Mouse (Mus musculus) intestine, embryonic 15.5 days (tissue): ENCODE data around the gene Mageb16. TPM values are rescaled to one million over a fixed set of nuclear protein-coding genes. Genes with fewer than 3 reads are reported as not detected.

Source experiments
- ATAC-seq: fragments of 200-750 bp; cut with Nextera tagmentation; 2 replicates; pipeline ENCODE4 v1.8.0; 2017; ENCODE audit warnings: moderate TSS enrichment, moderate library complexity
- H3K27ac ChIP-seq: fragments of 300-500 bp; sonication (generic); 2 replicates; pipeline ENCODE4 v1.5.1; 2015; ENCODE audit warnings: mild to moderate bottlenecking, inconsistent platforms
- H3K27me3 ChIP-seq: fragments of 300-500 bp; sonication (generic); replicated peaks from 2 replicates; pipeline ENCODE4 v1.6.1; 2015; ENCODE audit warnings: inconsistent platforms
- H3K36me3 ChIP-seq: fragments of 300-500 bp; sonication (generic); 2 replicates; pipeline ENCODE4 v1.6.1; 2015; ENCODE audit warnings: inconsistent platforms
- H3K4me1 ChIP-seq: fragments of 300-500 bp; sonication (generic); replicated peaks from 2 replicates; pipeline ENCODE4 v1.6.1; 2015; ENCODE audit warnings: inconsistent platforms
- H3K4me2 ChIP-seq: fragments of 300-500 bp; sonication (generic); replicated peaks from 2 replicates; pipeline ENCODE4 v1.6.1; 2015; ENCODE audit warnings: mild to moderate bottlenecking, inconsistent platforms
- H3K4me3 ChIP-seq: fragments of 300-500 bp; sonication (generic); replicated peaks from 2 replicates; pipeline ENCODE4 v1.5.1; 2015; ENCODE audit warnings: inconsistent platforms
- H3K9ac ChIP-seq: fragments of 300-500 bp; sonication (generic); 2 replicates; pipeline ENCODE4 v1.6.1; 2015; ENCODE audit warnings: inconsistent platforms
- H3K9me3 ChIP-seq: fragments of 300-500 bp; sonication (generic); 2 replicates; pipeline ENCODE4 v1.6.1; 2016; ENCODE audit warnings: inconsistent platforms
- WGBS: fragments of 180-500 bp; shearing (Covaris S2); methylation state at CpG from one replicate; pipeline ENCODE4 v1.1.7; 2015; 5-methylcytosine and 5-hydroxymethylcytosine counted together
- polyA plus RNA-seq: library from polyadenylated mRNA; unstranded; fragments of >200 nt; fragmentation: Nextera tagmentation; extraction: Ambion mirVana; gene quantifications from 2 replicates; pipeline ENCODE4 v1.2.1, GENCODE M21; 2015

Gene Mageb16
- polyA plus RNA-seq: not detected in 2 replicates

DNA sequence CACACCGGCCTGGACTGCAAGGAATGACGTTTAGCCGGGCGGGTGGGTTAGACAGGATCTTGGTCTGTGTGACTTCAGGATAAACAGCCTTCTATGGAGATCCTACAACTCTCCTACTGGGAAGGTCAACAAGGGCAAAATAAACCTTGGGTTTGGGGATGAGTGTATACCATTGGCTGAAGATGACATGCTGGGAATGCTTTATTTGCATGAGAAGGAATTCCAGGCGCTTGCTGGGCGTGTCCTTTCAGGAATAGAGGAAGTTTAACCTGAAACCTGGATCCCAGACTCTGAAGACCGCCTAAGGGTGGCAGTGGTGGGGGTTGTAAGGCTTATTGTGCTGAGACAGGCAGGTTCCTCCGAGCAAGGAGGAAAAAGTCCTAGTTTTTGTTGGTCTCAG, at the start of gene Mageb16:
TSS of gene Mageb16 (minus strand) at position 25 of the 400 bp plus-strand sequence.
- no peaks in the 10 kb centered on the region for H3K36me3 ChIP-seq
- no peak within 1 kb of the TSS for H3K27ac ChIP-seq
- no peak within 1 kb of the TSS for H3K4me2 ChIP-seq
- H3K4me3 ChIP-seq: no peak within 1 kb of the TSS
- H3K27me3 ChIP-seq: no peaks in the 10 kb centered on the region
- no peaks in the 10 kb centered on the region for H3K9me3 ChIP-seq
- no peak for ATAC-seq
- no peaks in the 10 kb centered on the region for H3K4me1 ChIP-seq
- H3K9ac ChIP-seq: no peak within 1 kb of the TSS
- 65% methylated on average over 8 of the region's 8 CpGs for WGBS

DNA sequence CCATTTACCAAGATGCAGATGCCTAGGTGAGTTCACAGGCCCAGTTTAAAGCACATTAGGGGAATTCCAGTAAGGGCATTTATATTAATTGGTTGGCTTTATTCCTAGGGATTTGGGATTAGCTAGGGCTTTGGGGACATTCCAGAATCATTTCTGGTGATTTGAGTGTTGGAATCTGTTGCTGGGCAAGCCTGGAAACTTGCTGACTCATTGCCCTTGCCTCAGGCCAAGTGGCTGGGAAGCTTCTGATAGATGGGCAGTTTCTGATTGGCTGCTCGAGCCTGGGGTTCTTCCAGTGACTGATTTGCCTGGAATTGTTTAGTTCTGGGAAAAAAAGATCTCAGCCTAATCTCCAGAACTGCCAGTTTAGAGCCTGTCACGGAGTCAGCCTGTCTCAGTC, 20.1 kb downstream of the Mageb16 start:
- WGBS: 44% methylated on average over 2 of the region's 2 CpGs
- Histone ChIP-seq H3K4me2 (no peak overlapping the region), H3K27ac (no peak overlapping the region), H3K9me3 (no peaks in the 10 kb centered on the region), H3K27me3 (no peaks in the 10 kb centered on the region), H3K36me3 (no peaks in the 10 kb centered on the region), H3K4me1 (no peaks in the 10 kb centered on the region), H3K4me3 (no peak overlapping the region), H3K9ac (no peak overlapping the region)
- no peak for ATAC-seq

DNA sequence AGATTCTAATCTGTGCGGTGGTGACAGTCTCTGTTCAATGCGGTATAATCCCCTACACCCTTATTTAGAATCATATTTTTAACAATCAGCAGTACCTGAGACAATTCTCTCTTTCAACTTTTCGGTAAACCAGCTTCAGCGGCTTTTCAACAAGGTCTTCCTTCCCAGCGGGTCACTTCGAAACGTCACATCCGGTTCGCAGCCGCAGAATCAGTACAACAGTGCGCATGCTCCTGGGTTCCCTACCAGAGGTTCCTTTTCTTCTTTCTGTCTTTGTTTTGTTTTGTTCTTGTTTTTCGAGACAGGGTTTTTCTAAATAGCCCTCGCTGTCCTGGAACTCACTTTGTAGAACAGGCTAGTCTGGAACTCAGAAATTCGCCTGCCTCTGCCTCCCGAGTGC, 35.8 kb downstream of the Mageb16 start:
- Histone ChIP-seq H3K4me3 (no peak overlapping the region), H3K9ac (no peak overlapping the region), H3K9me3 (no peaks in the 10 kb centered on the region), H3K27ac (no peak overlapping the region), H3K4me2 (no peak overlapping the region), H3K4me1 (no peaks in the 10 kb centered on the region), H3K36me3 (no peaks in the 10 kb centered on the region), H3K27me3 (no peaks in the 10 kb centered on the region)
- 89% methylated on average over 15 of the region's 15 CpGs for WGBS
- ATAC-seq: no peak

DNA sequence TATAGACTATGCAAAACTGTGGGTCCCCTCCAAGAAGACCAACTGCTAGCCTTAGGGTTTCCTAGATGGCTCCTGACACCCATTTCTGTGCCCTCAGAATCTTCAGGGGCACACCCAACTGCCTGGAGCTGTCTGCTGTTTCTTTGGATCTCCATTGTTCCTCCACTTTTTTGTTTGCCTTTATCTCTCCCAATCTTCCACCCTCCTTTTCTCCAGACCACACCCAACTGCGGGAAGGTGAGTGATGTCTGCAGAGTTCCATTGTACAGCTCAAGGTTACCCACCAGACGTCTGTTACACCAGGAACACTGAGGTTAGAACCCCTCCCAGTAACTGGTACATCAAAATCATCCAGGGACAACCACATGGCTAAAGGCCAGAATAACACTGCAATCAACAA, 64.8 kb downstream of the Mageb16 start:
- ATAC-seq: no peak
- Histone ChIP-seq H3K27me3 (no peaks in the 10 kb centered on the region), H3K4me3 (no peak overlapping the region), H3K4me2 (no peak overlapping the region), H3K27ac (no peak overlapping the region), H3K36me3 (no peaks in the 10 kb centered on the region), H3K9ac (no peak overlapping the region), H3K4me1 (no peaks in the 10 kb centered on the region), H3K9me3 (no peaks in the 10 kb centered on the region)
- 75% methylated on average over 2 of the region's 2 CpGs for WGBS

Other genes with a start within 250 kb of the Mageb16 start
- 0.16 and 0.19 TPM in 2 replicates for gene Gm7173, start 154.2 kb downstream of the Mageb16 start, polyA plus RNA-seq